Mouse (Mus musculus) adrenal gland, postnatal 4 days (tissue): ENCODE results near the gene Sytl3. TPM values are rescaled to one million over a fixed set of nuclear protein-coding genes. Genes with fewer than 3 reads are reported as not detected.
A peak's percentile ranks its signal among the peaks of the same experiment; 100 is the strongest.

Experiments
- DNase-seq, 2 experiments: peaks; one replicate each; pipeline ENCODE4 v3.0.0; 2021 to 2022; ENCODE audit warnings: low spot score in 2 of 2, mixed read lengths in 2 of 2
- total RNA-seq, 2 experiments: library from RNA; stranded (reverse); gene quantifications; 2 replicates each; pipeline ENCODE4 v1.2.3; 2021

Gene Sytl3
- total RNA-seq, 2 experiments from 2014 or later, result 0.68 to 0.73 TPM

GRCm38 (mm10) chr17:6777629-6778331 is 118.9 kb downstream of the Sytl3 start:
- DNase-seq, result no peak

- no peak for DNase-seq
Measured at GRCm38 (mm10) chr17:6778332-6778683, 119.4 kb downstream of the Sytl3 start.

GRCm38 (mm10) chr17:6778771-6779509 is 120.0 kb downstream of the Sytl3 start:
- peak in 1 of 2 experiments; percentile 23 for DNase-seq

GRCm38 (mm10) chr17:6779632-6780031 is 120.7 kb downstream of the Sytl3 start:
- DNase-seq, result no peak

GRCm38 (mm10) chr17:6780521-6781115 is 121.7 kb downstream of the Sytl3 start:
- no peak for DNase-seq

GRCm38 (mm10) chr17:6781273-6781672 is 122.4 kb downstream of the Sytl3 start:
- no peak for DNase-seq

- DNase-seq, result no peak
Measured at GRCm38 (mm10) chr17:6782033-6782526, 123.2 kb downstream of the Sytl3 start.

GRCm38 (mm10) chr17:6782611-6783005 is 123.7 kb downstream of the Sytl3 start, which contains the start of gene Ezr:
TSS of gene Ezr (minus strand) at chr17:6782784.
- peak; percentile 64 to 71 for DNase-seq

- DNase-seq, result peak; percentile 33 to 39
Measured at GRCm38 (mm10) chr17:6783006-6783661, 124.2 kb downstream of the Sytl3 start.

GRCm38 (mm10) chr17:6783756-6784357 is 125.0 kb downstream of the Sytl3 start:
- no peak for DNase-seq

GRCm38 (mm10) chr17:6787241-6787640 is 128.3 kb downstream of the Sytl3 start:
- no peak for DNase-seq

Other genes starting within 250 kb of the Sytl3 start
- 100 to 1,000 TPM; 231 to 233 TPM for gene Dynlt1b, start 229.0 kb upstream of the Sytl3 start, total RNA-seq
- 10 to 100 TPM; 29.7 to 30.9 TPM for gene Dynlt1c, start 57.4 kb upstream of the Sytl3 start, total RNA-seq
- 100 to 1,000 TPM; 215 to 228 TPM for gene Dynlt1f, start 3.2 kb upstream of the Sytl3 start, total RNA-seq
- 10 to 100 TPM; 23.7 to 60.5 TPM for gene Ezr, start 123.7 kb downstream of the Sytl3 start, total RNA-seq